Mouse (Mus musculus) midbrain, embryonic 12.5 days (tissue): ENCODE results near the gene Nrm. TPM values are rescaled to one million over a fixed set of nuclear protein-coding genes. Genes with fewer than 3 reads are reported as not detected.
A peak's percentile ranks its signal among the peaks of the same experiment; 100 is the strongest.

ENCODE experiments used
- ATAC-seq: fragments of 200-750 bp; cut with Nextera tagmentation; 2 replicates; pipeline ENCODE4 v1.8.0; 2017; ENCODE audit warnings: low read depth, moderate TSS enrichment, moderate library complexity; ENCODE audit not compliant: low FRiP score
- H3K27ac ChIP-seq: fragments of 300-500 bp; sonication (generic); replicated peaks from 2 replicates; pipeline ENCODE4 v1.5.1; 2016; ENCODE audit warnings: mild to moderate bottlenecking
- H3K27me3 ChIP-seq: fragments of 300-500 bp; sonication (generic); 2 replicates; pipeline ENCODE4 v1.6.1; 2016; ENCODE audit warnings: mild to moderate bottlenecking
- H3K36me3 ChIP-seq: fragments of 300-500 bp; sonication (generic); 2 replicates; pipeline ENCODE4 v1.6.1; 2016
- H3K4me1 ChIP-seq: fragments of 300-500 bp; sonication (generic); 2 replicates; pipeline ENCODE4 v1.6.1; 2016
- H3K4me2 ChIP-seq: fragments of 300-500 bp; sonication (generic); replicated peaks from 2 replicates; pipeline ENCODE4 v1.6.1; 2016; ENCODE audit warnings: mild to moderate bottlenecking, moderate library complexity
- H3K4me3 ChIP-seq: fragments of 300-500 bp; sonication (generic); 2 replicates; pipeline ENCODE4 v1.5.1; 2016; ENCODE audit warnings: mild to moderate bottlenecking
- H3K9ac ChIP-seq: fragments of 300-500 bp; sonication (generic); replicated peaks from 2 replicates; pipeline ENCODE4 v1.6.1; 2016; ENCODE audit warnings: mild to moderate bottlenecking, moderate library complexity
- H3K9me3 ChIP-seq: fragments of 300-500 bp; sonication (generic); 2 replicates; pipeline ENCODE4 v1.6.1; 2016; ENCODE audit warnings: mild to moderate bottlenecking
- WGBS: fragments of 180-500 bp; shearing (Covaris S2); methylation state at CpG from one replicate; pipeline ENCODE4 v1.1.7; 2016; 5-methylcytosine and 5-hydroxymethylcytosine counted together
- polyA plus RNA-seq: library from polyadenylated mRNA; unstranded; fragments of >200 nt; fragmentation: Nextera tagmentation; extraction: Ambion mirVana; gene quantifications from 2 replicates; pipeline ENCODE4 v1.2.1, GENCODE M21; 2016

The Nrm gene
- polyA plus RNA-seq, 1 experiment from 2014 or later, result 48.6 TPM

- ATAC-seq, result no peak
- Histone ChIP-seq H3K4me3 (no peak overlapping the region), H3K9ac (no peak overlapping the region), H3K27me3 (no peaks in the 10 kb centered on the region), H3K4me1 (peaks cover 8% of the 10 kb centered on the region), H3K4me2 (no peak overlapping the region), H3K9me3 (no peaks in the 10 kb centered on the region), H3K27ac (no peak overlapping the region), H3K36me3 (peaks cover 29% of the 10 kb centered on the region)
- WGBS, result 94% methylated on average over 1 of the region's 1 CpGs
Observed at GRCm38 (mm10) chr17:35859371-35859770, 1.7 kb upstream of the Nrm start.

- peaks cover 25% of the 10 kb centered on the region for H3K36me3 ChIP-seq
- no peaks in the 10 kb centered on the region for H3K27me3 ChIP-seq
- H3K4me3 ChIP-seq, result no peak overlapping the region
- H3K27ac ChIP-seq, result no peak overlapping the region
- H3K9me3 ChIP-seq, result no peaks in the 10 kb centered on the region
- no peak overlapping the region for H3K4me2 ChIP-seq
- no peak overlapping the region for H3K9ac ChIP-seq
- H3K4me1 ChIP-seq, result peaks cover 13% of the 10 kb centered on the region
- 72% methylated on average over 2 of the region's 2 CpGs for WGBS
- ATAC-seq, result no peak
Observed at GRCm38 (mm10) chr17:35859835-35860234, 1.3 kb upstream of the Nrm start.

- peaks cover 23% of the 10 kb centered on the region for H3K36me3 ChIP-seq
- H3K9ac ChIP-seq, result peak overlapping the region; percentile 72
- peak overlapping the region; percentile 66 for H3K4me3 ChIP-seq
- H3K4me2 ChIP-seq, result peak overlapping the region; percentile 66
- H3K27me3 ChIP-seq, result no peaks in the 10 kb centered on the region
- peak overlapping the region; percentile 95 for H3K27ac ChIP-seq
- 4% methylated on average over 12 of the region's 12 CpGs for WGBS
- ATAC-seq, result 0 out of 2 replicates have a peak, but pooled peaks have one; percentile 0
- H3K4me1 ChIP-seq, result peaks cover 17% of the 10 kb centered on the region
- no peaks in the 10 kb centered on the region for H3K9me3 ChIP-seq
Observed at GRCm38 (mm10) chr17:35860831-35861197, 304 bp upstream of the Nrm start.

DNA sequence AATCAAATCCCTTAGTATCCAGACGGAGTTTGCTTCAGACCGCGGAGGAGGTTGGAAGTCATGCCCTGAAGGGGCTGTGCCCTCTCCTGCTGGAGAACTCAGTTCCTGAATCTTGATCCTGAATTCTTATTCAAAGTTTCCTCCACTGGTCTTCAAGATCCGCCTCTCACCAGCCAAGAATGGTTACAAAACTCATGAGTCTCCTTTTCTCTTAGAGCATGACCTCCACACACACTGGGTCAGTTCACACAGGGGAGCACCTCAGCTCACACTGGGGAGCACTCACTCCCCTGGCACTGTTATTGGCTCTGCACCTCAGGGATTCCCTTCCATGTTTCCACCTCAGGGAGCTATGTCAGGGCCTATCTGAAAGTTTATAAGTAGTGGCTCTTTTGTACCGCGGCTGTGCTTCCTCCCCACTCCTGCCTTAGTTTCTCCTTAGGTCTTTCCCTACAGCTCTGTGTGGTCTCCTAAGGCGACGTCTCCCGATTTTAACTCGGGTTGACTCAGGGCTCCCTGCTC, 3.8 kb downstream of the Nrm start:
- 28% methylated on average over 10 of the region's 10 CpGs for WGBS
- H3K27ac ChIP-seq, result peak overlapping the region; percentile 99
- no peak for ATAC-seq
- H3K4me2 ChIP-seq, result peak overlapping the region; percentile 100
- no peaks in the 10 kb centered on the region for H3K27me3 ChIP-seq
- H3K9ac ChIP-seq, result peak overlapping the region; percentile 92
- H3K9me3 ChIP-seq, result no peaks in the 10 kb centered on the region
- H3K4me1 ChIP-seq, result peaks cover 48% of the 10 kb centered on the region
- peak overlapping the region; percentile 60 for H3K4me3 ChIP-seq
- peaks cover 6% of the 10 kb centered on the region; the same call in 1 of the 2 replicates for H3K36me3 ChIP-seq

GRCm38 (mm10) chr17:35865481-35866280, 4.6 kb downstream of the Nrm start, which contains the start of gene Ppp1r18:
Gene Ppp1r18 (plus strand): TSS chr17:35865593.
- Histone ChIP-seq H3K36me3 (peaks cover 13% of the 10 kb centered on the region), H3K9ac (peak within 1 kb of the TSS; percentile 92), H3K27ac (peak within 1 kb of the TSS; percentile 99), H3K4me1 (peaks cover 52% of the 10 kb centered on the region), H3K27me3 (no peaks in the 10 kb centered on the region), H3K9me3 (no peaks in the 10 kb centered on the region), H3K4me2 (peak within 1 kb of the TSS; percentile 100), H3K4me3 (peak within 1 kb of the TSS; percentile 60)
- peak; percentile 73 for ATAC-seq
- WGBS, result under 1% methylated on average over 45 of the region's 48 CpGs

DNA sequence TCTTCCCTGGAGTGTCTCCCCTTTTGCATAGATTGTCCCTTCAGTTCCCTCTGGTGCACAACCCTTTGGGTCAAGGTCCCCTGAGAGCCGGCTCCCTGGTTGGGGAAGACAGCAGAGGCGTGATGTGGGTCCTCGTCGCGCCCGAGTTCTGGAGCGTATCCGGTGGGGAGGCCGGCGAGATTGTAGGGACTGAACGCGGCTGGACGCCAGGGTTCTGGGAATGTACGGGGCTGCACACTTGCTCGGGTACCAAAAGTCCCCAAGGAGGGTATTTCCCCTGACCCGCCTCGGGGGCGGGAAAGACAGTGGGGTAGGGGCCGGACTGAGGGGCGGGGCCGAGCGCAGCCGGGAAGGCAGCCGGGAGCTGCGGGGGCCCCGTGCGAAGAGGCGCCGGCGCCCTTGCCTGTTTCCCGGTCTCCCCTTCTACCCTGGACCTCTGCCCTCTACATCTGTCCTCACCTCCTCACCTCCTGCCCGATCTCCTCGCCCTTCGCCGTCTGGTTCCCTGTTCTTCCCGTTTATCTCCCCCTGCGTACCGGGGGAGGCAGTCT, 5.2 kb downstream of the Nrm start:
- Histone ChIP-seq H3K9me3 (0 out of 2 replicates have a peak, but pooled peaks cover 4% of the 10 kb centered on the region), H3K9ac (peak overlapping the region; percentile 92), H3K4me3 (peak overlapping the region; percentile 60), H3K27me3 (no peaks in the 10 kb centered on the region), H3K4me1 (peaks cover 53% of the 10 kb centered on the region), H3K4me2 (peak overlapping the region; percentile 100), H3K36me3 (peaks cover 20% of the 10 kb centered on the region), H3K27ac (peak overlapping the region; percentile 99)
- whole genome bisulfite sequencing, result 1% methylated on average over 36 of the region's 38 CpGs
- ATAC-seq, result peak; percentile 42

- 0 out of 2 replicates have a peak, but pooled peaks cover 5% of the 10 kb centered on the region for H3K9me3 ChIP-seq
- no peaks in the 10 kb centered on the region for H3K27me3 ChIP-seq
- peak overlapping the region; percentile 60 for H3K4me3 ChIP-seq
- peak overlapping the region; percentile 99 for H3K27ac ChIP-seq
- H3K36me3 ChIP-seq, result peaks cover 26% of the 10 kb centered on the region
- peaks cover 54% of the 10 kb centered on the region for H3K4me1 ChIP-seq
- peak overlapping the region; percentile 92 for H3K9ac ChIP-seq
- peak overlapping the region; percentile 100 for H3K4me2 ChIP-seq
- ATAC-seq, result no peak
- WGBS, result 7% methylated on average over 26 of the region's 26 CpGs
Observed at GRCm38 (mm10) chr17:35866911-35867890, 6.1 kb downstream of the Nrm start.

- H3K9ac ChIP-seq, result peak overlapping the region; percentile 92
- H3K27ac ChIP-seq, result peak overlapping the region; percentile 43
- ATAC-seq, result no peak
- WGBS, result 43% methylated on average over 17 of the region's 17 CpGs
- H3K36me3 ChIP-seq, result peaks cover 28% of the 10 kb centered on the region
- peak overlapping the region; percentile 60 for H3K4me3 ChIP-seq
- peaks cover 64% of the 10 kb centered on the region for H3K4me1 ChIP-seq
- no peaks in the 10 kb centered on the region for H3K27me3 ChIP-seq
- H3K4me2 ChIP-seq, result peak overlapping the region; percentile 100
- 0 out of 2 replicates have a peak, but pooled peaks cover 5% of the 10 kb centered on the region for H3K9me3 ChIP-seq
Observed at GRCm38 (mm10) chr17:35868165-35868820, 7.2 kb downstream of the Nrm start.

- 3% methylated on average over 7 of the region's 7 CpGs for WGBS
- Histone ChIP-seq H3K4me1 (peaks cover 69% of the 10 kb centered on the region), H3K27ac (peak overlapping the region; percentile 43), H3K9me3 (0 out of 2 replicates have a peak, but pooled peaks cover 5% of the 10 kb centered on the region), H3K4me3 (peak overlapping the region; percentile 60), H3K4me2 (peak overlapping the region; percentile 100), H3K27me3 (no peaks in the 10 kb centered on the region), H3K9ac (peak overlapping the region; percentile 92), H3K36me3 (peaks cover 29% of the 10 kb centered on the region)
- ATAC-seq, result no peak
Observed at GRCm38 (mm10) chr17:35868961-35869345, 7.8 kb downstream of the Nrm start.

- Histone ChIP-seq H3K36me3 (peaks cover 34% of the 10 kb centered on the region), H3K27me3 (no peaks in the 10 kb centered on the region), H3K9me3 (0 out of 2 replicates have a peak, but pooled peaks cover 5% of the 10 kb centered on the region), H3K4me3 (peak overlapping the region; percentile 60), H3K4me1 (peaks cover 68% of the 10 kb centered on the region), H3K27ac (peak overlapping the region; percentile 43), H3K4me2 (peak overlapping the region; percentile 100), H3K9ac (peak overlapping the region; percentile 92)
- ATAC-seq, result no peak
- 3% methylated on average over 7 of the region's 7 CpGs for WGBS
Observed at GRCm38 (mm10) chr17:35869346-35870067, 8.4 kb downstream of the Nrm start.
